Mouse (Mus musculus) stomach, postnatal 0 days (tissue): Measurements from ENCODE around the gene Barx1. TPM values are rescaled to one million over a fixed set of nuclear protein-coding genes. Genes with fewer than 3 reads are reported as not detected.
A peak's percentile ranks its signal among the peaks of the same experiment; 100 is the strongest.

Experiments used
- ATAC-seq: fragments of 200-750 bp; cut with Nextera tagmentation; 2 replicates; pipeline ENCODE4 v1.8.0; 2017; ENCODE audit not compliant: low FRiP score, low TSS enrichment
- DNase-seq: peaks from one replicate; pipeline ENCODE4 v3.0.0-alpha.2; 2016; ENCODE audit warnings: low spot score
- H3K27ac ChIP-seq: fragments of 300-500 bp; sonication (generic); replicated peaks from 2 replicates; pipeline ENCODE4 v1.5.1; 2014; ENCODE audit warnings: mild to moderate bottlenecking, control low read depth
- H3K27me3 ChIP-seq: fragments of 300-500 bp; sonication (generic); 2 replicates; pipeline ENCODE4 v1.6.1; 2014; ENCODE audit warnings: low read length; ENCODE audit not compliant: control insufficient read depth, insufficient read depth
- H3K36me3 ChIP-seq: fragments of 300-500 bp; sonication (generic); 2 replicates; pipeline ENCODE4 v1.6.1; 2014; ENCODE audit warnings: low read length, mixed read lengths; ENCODE audit not compliant: control insufficient read depth, insufficient read depth
- H3K4me1 ChIP-seq: fragments of 300-500 bp; sonication (generic); replicated peaks from 2 replicates; pipeline ENCODE4 v1.6.1; 2014; ENCODE audit warnings: antibody characterized with exemption; ENCODE audit not compliant: control insufficient read depth, insufficient read depth
- H3K4me2 ChIP-seq: fragments of 300-500 bp; sonication (generic); replicated peaks from 2 replicates; pipeline ENCODE4 v1.6.1; 2014; ENCODE audit warnings: low read depth, mild to moderate bottlenecking, control low read depth, moderate library complexity
- H3K4me3 ChIP-seq: fragments of 300-500 bp; sonication (generic); 2 replicates; pipeline ENCODE4 v1.5.1; 2014; ENCODE audit warnings: low read depth, low read length, control low read depth
- H3K9ac ChIP-seq: fragments of 300-500 bp; sonication (generic); 2 replicates; pipeline ENCODE4 v1.6.1; 2014; ENCODE audit warnings: mild to moderate bottlenecking, low read length, control low read depth, mixed read lengths
- H3K9me3 ChIP-seq: fragments of 300-500 bp; sonication (generic); 2 replicates; pipeline ENCODE4 v1.6.1; 2016; ENCODE audit warnings: low read length; ENCODE audit not compliant: control insufficient read depth
- CTCF ChIP-seq: IDR thresholded peaks from 2 replicates; pipeline ENCODE4 v1.5.1; 2016; ENCODE audit warnings: antibody characterized with exemption, low read depth, mild to moderate bottlenecking, moderate library complexity
- EP300 ChIP-seq: optimal IDR thresholded peaks from 2 replicates; pipeline ENCODE3; 2016; ENCODE audit warnings: antibody characterized with exemption
- WGBS: fragments of 180-500 bp; shearing (Covaris S2); extraction: QIAGEN DNeasy Blood & Tissue Kit; methylation state at CpG from one replicate; pipeline ENCODE4 v1.1.7; 2014; 5-methylcytosine and 5-hydroxymethylcytosine counted together
- polyA plus RNA-seq: library from polyadenylated mRNA; unstranded; fragments of >200 nt; fragmentation: Nextera tagmentation; extraction: Ambion mirVana; gene quantifications from 2 replicates; pipeline ENCODE4 v1.2.1, GENCODE M21; 2015

Gene Barx1
- polyA plus RNA-seq, 1 experiment from 2014 or later = 164 TPM

GRCm38 (mm10) chr13:48625433-48626184 is 37.2 kb upstream of the Barx1 start, which contains the start of gene Ptpdc1:
TSS of gene Ptpdc1 (minus strand) at chr13:48625664.
- peak; percentile 100 for ATAC-seq
- no peaks in the 10 kb centered on the region for H3K27me3 ChIP-seq
- DNase-seq = peak; percentile 96
- no peaks in the 10 kb centered on the region for H3K4me1 ChIP-seq
- H3K27ac ChIP-seq = peak within 1 kb of the TSS; percentile 85
- H3K9ac ChIP-seq = peak within 1 kb of the TSS; percentile 79
- WGBS = 1% methylated on average over 65 of the region's 76 CpGs
- peak within 1 kb of the TSS; percentile 73 for H3K4me2 ChIP-seq
- peak within 1 kb of the TSS; percentile 59 for H3K4me3 ChIP-seq
- no peaks in the 10 kb centered on the region for H3K9me3 ChIP-seq
- no peaks in the 10 kb centered on the region for H3K36me3 ChIP-seq
- no peak for TF ChIP-seq CTCF
- no peak for TF ChIP-seq EP300

DNA sequence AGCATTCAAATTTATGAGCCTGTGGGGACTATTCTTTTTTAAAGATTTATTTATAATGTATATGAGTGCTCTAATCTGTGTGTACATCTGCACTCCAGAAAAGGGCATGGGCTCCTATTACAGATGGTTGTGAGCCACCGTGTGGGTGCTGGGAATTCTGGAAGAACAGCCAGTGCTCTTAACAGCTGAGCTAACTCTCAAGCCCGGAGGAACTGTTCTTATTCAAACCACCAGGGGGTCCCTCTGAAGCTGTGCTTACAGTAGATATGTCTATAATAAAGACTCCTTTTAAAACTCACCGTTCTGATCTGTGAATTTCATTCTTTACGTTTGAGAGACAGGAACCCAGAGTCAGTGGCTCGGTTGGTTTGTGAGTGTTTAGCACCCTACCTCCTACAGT is 31.1 kb upstream of the Barx1 start:
- H3K4me2 ChIP-seq = no peak overlapping the region
- WGBS = 67% methylated on average over 5 of the region's 5 CpGs
- ATAC-seq = no peak

GRCm38 (mm10) chr13:48637706-48638105 is 25.1 kb upstream of the Barx1 start:
- no peak overlapping the region for H3K4me2 ChIP-seq
- H3K9me3 ChIP-seq = no peaks in the 10 kb centered on the region
- TF ChIP-seq CTCF (no peak), EP300 (no peak)
- no peak for ATAC-seq
- no peaks in the 10 kb centered on the region for H3K36me3 ChIP-seq
- no peak overlapping the region for H3K9ac ChIP-seq
- no peak overlapping the region for H3K4me3 ChIP-seq
- H3K27ac ChIP-seq = no peak overlapping the region
- WGBS = 50% methylated on average over 2 of the region's 2 CpGs
- no peak for DNase-seq
- H3K4me1 ChIP-seq = no peaks in the 10 kb centered on the region
- H3K27me3 ChIP-seq = no peaks in the 10 kb centered on the region

More for the DNA sequence above, 31.1 kb upstream of the Barx1 start:
- Histone ChIP-seq H3K27me3 (no peaks in the 10 kb centered on the region), H3K4me3 (no peak overlapping the region), H3K36me3 (no peaks in the 10 kb centered on the region), H3K4me1 (no peaks in the 10 kb centered on the region), H3K9me3 (no peaks in the 10 kb centered on the region), H3K9ac (no peak overlapping the region), H3K27ac (no peak overlapping the region)
- DNase-seq = no peak
- TF ChIP-seq CTCF = peak; percentile 30; the same call in 1 of the 2 replicates
- no peak for TF ChIP-seq EP300

- no peaks in the 10 kb centered on the region for H3K9me3 ChIP-seq
- H3K9ac ChIP-seq = no peak overlapping the region
- H3K4me2 ChIP-seq = no peak overlapping the region
- no peak overlapping the region for H3K4me3 ChIP-seq
- DNase-seq (no peak), ATAC-seq (no peak)
- TF ChIP-seq EP300 (no peak), CTCF (peak; percentile 96)
- H3K4me1 ChIP-seq = no peaks in the 10 kb centered on the region
- H3K36me3 ChIP-seq = no peaks in the 10 kb centered on the region
- no peaks in the 10 kb centered on the region for H3K27me3 ChIP-seq
- no peak overlapping the region for H3K27ac ChIP-seq
These were observed 23.2 kb upstream of the Barx1 start for GRCm38 (mm10) chr13:48639570-48639969.

DNA sequence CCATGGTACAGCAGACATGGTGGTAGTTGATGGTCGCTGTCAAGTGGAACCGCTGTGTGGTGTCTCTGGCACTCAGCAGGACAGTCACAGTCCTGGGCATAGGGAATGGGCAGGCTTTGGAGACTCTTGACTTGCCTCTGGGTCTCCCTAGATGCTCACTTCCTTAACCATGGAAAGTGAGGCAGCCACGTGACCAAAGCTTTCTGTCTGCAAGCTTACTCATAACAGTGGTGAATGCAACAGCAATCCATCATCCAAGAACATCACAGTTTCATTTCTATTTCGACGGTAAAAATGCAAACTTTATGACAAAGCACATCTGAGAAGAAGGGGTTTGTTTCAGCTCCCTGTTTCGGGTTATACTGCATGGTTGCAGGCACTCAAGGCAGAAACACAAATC is 19.7 kb upstream of the Barx1 start:
- Histone ChIP-seq H3K4me2 (no peak overlapping the region), H3K9me3 (no peaks in the 10 kb centered on the region), H3K27ac (no peak overlapping the region), H3K9ac (no peak overlapping the region), H3K27me3 (no peaks in the 10 kb centered on the region), H3K36me3 (no peaks in the 10 kb centered on the region), H3K4me3 (no peak overlapping the region), H3K4me1 (no peaks in the 10 kb centered on the region)
- TF ChIP-seq EP300 (no peak), CTCF (no peak)
- no peak for DNase-seq
- WGBS = 54% methylated on average over 6 of the region's 6 CpGs
- ATAC-seq = no peak

- Histone ChIP-seq H3K4me2 (no peak overlapping the region), H3K4me3 (no peak overlapping the region), H3K9ac (no peak overlapping the region), H3K27ac (no peak overlapping the region), H3K9me3 (no peaks in the 10 kb centered on the region), H3K36me3 (no peaks in the 10 kb centered on the region), H3K4me1 (no peaks in the 10 kb centered on the region), H3K27me3 (no peaks in the 10 kb centered on the region)
- no peak for DNase-seq
- ATAC-seq = no peak
- 82% methylated on average over 3 of the region's 3 CpGs for WGBS
- TF ChIP-seq CTCF = no peak
These were observed 18.8 kb upstream of the Barx1 start for GRCm38 (mm10) chr13:48643991-48644390.
